Mouse (Mus musculus) naive thymus-derived CD4-positive, alpha-beta T cell, adult 2 months (primary cell): ENCODE measurements around the gene Olfr826.
A peak's percentile ranks its signal among the peaks of the same experiment; 100 is the strongest.
"Not testable (repeated sequence)": the region's sequence is repeated elsewhere in the genome, so short reads cannot be mapped to it uniquely, and the experiment has no call there.

ENCODE experiments used
- DNase-seq: peaks from one replicate; pipeline ENCODE4 v3.0.0-alpha.2; 2011; ENCODE audit warnings: low read depth

Gene Olfr826

GRCm38 (mm10) chr10:130184086-130184485 lies at the start of gene Olfr826:
Gene Olfr826 (minus strand): TSS chr10:130184186.
- DNase-seq: no peak

GRCm38 (mm10) chr10:130232117-130232516 lies 48.1 kb upstream of the Olfr826 start:
- no peak for DNase-seq

DNA sequence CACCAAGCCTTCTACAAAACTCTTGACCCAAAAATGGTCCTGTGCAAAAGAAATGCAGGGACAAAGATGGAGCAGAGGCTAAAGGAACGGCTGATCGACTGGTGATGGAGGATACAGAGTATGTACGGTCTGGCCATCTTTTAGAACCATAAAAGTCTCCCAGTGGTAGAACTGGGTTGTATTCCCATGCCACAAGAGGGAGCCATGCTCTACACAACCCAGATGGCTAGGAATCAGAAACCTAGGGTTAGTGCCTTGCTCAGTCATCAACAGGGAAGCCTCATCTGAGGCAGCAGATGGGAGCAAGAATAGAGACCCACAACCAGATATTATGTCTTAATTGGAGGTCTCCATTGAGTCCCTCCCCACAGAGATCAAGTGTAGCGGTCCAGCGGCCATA lies 45.6 kb upstream of the Olfr826 start:
- no peak for DNase-seq

GRCm38 (mm10) chr10:130228246-130228645 lies 44.3 kb upstream of the Olfr826 start:
- DNase-seq: peak; percentile 63

DNA sequence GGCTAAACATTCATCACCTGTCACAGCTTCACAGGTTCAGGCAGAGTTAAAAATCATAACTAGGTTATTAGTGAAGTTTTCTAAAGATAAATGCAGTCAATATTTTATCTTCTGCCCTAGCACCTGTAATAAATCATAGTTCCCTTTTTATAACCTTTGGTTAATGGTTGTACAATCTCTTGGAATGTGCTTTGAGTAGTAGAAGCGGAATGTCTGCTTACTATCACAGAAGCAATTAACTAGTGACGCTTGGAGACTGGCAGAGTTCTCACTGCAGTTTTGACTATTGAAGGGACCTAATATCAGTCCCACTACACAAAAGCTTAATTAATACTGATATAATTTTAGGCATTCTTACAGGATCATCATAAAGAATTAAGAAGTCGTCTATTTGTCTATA lies 41.0 kb upstream of the Olfr826 start:
- no peak for DNase-seq

DNA sequence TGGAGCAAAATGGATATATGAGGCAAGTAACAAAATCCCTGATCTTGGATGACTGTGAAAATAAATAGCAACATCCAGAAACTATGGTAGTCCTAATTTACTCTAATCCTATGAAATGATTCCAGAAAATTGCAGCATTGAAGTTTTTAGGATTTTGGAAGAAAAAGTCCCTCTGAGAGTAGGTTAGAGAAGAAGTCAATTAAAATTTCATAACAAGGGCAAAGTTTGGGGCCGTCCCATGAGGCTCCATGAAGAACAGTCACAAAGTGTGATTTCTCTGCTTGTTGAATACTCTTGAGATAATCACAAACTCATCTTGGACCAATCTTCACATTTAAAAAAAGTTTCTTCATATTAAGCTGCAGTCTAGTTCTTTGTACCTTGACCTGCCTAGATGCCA lies 30.3 kb upstream of the Olfr826 start, which contains the start of gene Olfr827:
Gene Olfr827, minus strand, starts transcription at position 101 of the 400 bp plus-strand sequence.
- DNase-seq: no peak

DNA sequence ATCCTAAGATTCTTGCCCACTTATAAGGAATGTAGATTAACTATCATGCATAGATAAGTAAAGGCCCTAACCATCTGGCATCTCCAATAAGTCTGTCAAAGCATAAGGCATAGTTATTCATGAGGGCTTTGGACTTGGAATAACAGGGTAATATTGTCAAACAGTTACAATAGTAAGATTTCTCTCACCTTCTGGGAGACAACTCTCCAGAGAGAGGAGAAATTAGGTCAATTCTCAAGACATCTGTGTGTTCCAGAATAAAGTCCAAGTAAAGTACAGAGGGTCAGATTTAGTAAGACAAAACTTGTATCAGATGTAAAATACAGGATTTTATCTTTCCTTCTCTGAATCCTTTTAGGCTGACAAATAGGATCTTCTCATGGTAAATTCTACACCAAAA lies 17.3 kb downstream of the Olfr826 start, which contains the start of gene Olfr825:
Gene Olfr825, minus strand, starts transcription at position 101 of the 400 bp plus-strand sequence.
- DNase-seq: no peak

- no peak for DNase-seq
These were observed 18.8 kb downstream of the Olfr826 start for GRCm38 (mm10) chr10:130165196-130165595.

DNA sequence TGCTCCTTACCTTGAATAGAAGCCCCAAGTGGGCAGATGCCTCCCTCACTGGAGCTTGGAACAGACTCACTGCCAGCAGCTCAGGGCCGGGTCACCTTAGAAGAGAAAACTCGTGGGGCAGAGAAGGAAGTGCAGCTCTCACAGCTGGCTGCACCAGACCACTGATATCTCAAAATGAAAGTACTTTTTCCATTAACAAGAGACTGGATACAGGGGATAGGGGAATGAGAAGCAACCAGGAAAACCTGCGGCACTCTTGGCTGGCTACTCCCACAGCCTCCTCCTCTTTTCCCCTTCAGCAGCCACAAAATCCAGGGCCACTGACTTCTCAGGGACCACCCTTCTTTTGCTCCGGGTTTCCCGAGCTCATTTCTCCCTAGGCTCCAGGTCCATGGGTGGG lies 39.9 kb downstream of the Olfr826 start:
- DNase-seq: no peak

DNA sequence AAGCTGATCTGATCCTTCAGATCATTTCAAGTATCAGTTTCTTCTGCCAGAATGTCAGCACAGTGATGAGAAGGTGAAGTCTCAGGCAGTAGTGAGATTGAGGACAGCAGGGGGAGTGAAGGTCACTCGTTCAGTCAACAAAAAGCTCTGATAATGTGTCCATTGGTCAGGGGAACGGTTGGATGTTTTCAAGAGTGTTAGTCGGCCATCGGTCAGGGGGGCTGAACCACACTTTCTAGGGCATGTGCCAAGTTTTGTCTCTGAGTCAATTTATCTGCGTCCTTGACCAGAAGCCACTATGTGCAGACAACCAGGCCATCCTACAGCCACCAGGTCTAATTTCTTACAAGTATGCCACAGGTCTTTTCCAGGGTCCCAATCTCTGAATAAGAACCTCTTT lies 41.5 kb downstream of the Olfr826 start:
- not testable (repeated sequence) for DNase-seq

DNA sequence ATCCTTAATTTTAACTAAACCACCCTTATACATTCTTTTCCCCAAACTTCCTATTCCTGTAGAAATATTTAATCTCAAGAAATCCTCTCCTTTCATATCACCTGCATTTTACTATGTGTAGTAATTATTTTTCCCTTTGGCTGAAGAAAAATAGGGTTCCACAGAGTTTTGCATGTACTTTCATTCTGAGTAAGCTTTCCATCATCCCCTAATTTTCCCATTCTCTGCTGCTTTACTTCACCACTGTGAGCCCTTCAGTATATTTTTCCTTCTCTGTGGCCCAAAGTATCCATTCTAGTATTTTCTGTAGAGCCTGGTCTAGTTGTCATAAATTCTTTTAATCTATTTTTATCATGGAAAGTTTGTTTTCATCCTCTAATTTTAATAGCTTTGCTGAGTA lies 49.2 kb downstream of the Olfr826 start:
- DNase-seq: no peak

GRCm38 (mm10) chr10:130129900-130130299 lies 54.1 kb downstream of the Olfr826 start, which contains the start of gene Olfr824:
Gene Olfr824 (minus strand): TSS chr10:130130000.
- DNase-seq: not testable (repeated sequence)
